Mouse (Mus musculus) heart, embryonic 15.5 days (tissue): ENCODE measurements around the gene Creld2. TPM values are rescaled to one million over a fixed set of nuclear protein-coding genes. Genes with fewer than 3 reads are reported as not detected.
"Not testable (repeated sequence)": the region's sequence is repeated elsewhere in the genome, so short reads cannot be mapped to it uniquely, and the experiment has no call there.

Experiments
- ATAC-seq: fragments of 200-750 bp; cut with Nextera tagmentation; replicated peaks from 2 replicates; pipeline ENCODE4 v1.8.0; 2017; ENCODE audit warnings: low read depth, moderate TSS enrichment; ENCODE audit not compliant: insufficient number of reproducible peaks, insufficient read depth, low FRiP score
- H3K27ac ChIP-seq: fragments of 300-500 bp; sonication (generic); 2 replicates; pipeline ENCODE4 v1.5.1; 2015; ENCODE audit warnings: mild to moderate bottlenecking, inconsistent platforms
- H3K27me3 ChIP-seq: fragments of 300-500 bp; sonication (generic); 2 replicates; pipeline ENCODE4 v1.6.1; 2015; ENCODE audit warnings: inconsistent platforms
- H3K36me3 ChIP-seq: fragments of 300-500 bp; sonication (generic); 2 replicates; pipeline ENCODE4 v1.6.1; 2015; ENCODE audit warnings: mild to moderate bottlenecking, inconsistent platforms
- H3K4me1 ChIP-seq: fragments of 300-500 bp; sonication (generic); replicated peaks from 2 replicates; pipeline ENCODE4 v1.6.1; 2015; ENCODE audit warnings: inconsistent platforms
- H3K4me2 ChIP-seq: fragments of 300-500 bp; sonication (generic); 2 replicates; pipeline ENCODE4 v1.6.1; 2015; ENCODE audit warnings: inconsistent platforms, mild to moderate bottlenecking, moderate library complexity
- H3K4me3 ChIP-seq: fragments of 300-500 bp; sonication (generic); 2 replicates; pipeline ENCODE4 v1.5.1; 2015; ENCODE audit warnings: mild to moderate bottlenecking, inconsistent platforms
- H3K9ac ChIP-seq: fragments of 300-500 bp; sonication (generic); 2 replicates; pipeline ENCODE4 v1.6.1; 2015; ENCODE audit warnings: mild to moderate bottlenecking, inconsistent platforms
- H3K9me3 ChIP-seq: fragments of 300-500 bp; sonication (generic); replicated peaks from 2 replicates; pipeline ENCODE4 v1.6.1; 2016; ENCODE audit warnings: inconsistent platforms
- WGBS: fragments of 180-500 bp; shearing (Covaris S2); methylation state at CpG from one replicate; pipeline ENCODE4 v1.1.7; 2015; ENCODE audit warnings: mixed read lengths; 5-methylcytosine and 5-hydroxymethylcytosine counted together
- polyA plus RNA-seq: library from polyadenylated mRNA; unstranded; fragments of >200 nt; fragmentation: Nextera tagmentation; extraction: Ambion mirVana; gene quantifications from 2 replicates; pipeline ENCODE4 v1.2.1, GENCODE M21; 2015

The Creld2 gene
- polyA plus RNA-seq, 1 experiment from 2014 or later: 47.5 TPM

DNA sequence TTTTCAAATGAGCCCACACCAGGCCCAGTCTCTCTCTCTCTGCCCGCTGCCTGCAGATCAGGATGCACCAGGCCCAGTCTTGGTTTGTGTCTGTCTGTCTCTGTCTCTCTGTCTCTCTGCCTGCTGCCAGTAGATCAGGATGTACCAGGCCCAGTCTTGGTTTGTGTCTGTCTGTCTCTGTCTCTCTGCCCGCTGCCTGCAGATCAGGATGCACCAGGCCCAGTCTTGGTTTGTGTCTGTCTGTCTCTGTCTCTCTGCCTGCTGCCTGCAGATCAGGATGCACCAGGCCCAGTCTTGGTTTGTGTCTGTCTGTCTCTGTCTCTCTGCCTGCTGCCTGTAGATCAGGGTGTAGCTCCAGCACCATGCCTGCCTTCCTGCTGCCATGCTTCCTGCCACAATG is 5.6 kb upstream of the Creld2 start:
- not testable (repeated sequence) for H3K4me3 ChIP-seq, H3K9ac ChIP-seq, H3K27ac ChIP-seq, H3K4me2 ChIP-seq, H3K9me3 ChIP-seq, H3K27me3 ChIP-seq, ATAC-seq, H3K4me1 ChIP-seq
- H3K36me3 ChIP-seq: peaks cover 44% of the 10 kb centered on the region
- WGBS: 97% methylated on average over 2 of the region's 2 CpGs

DNA sequence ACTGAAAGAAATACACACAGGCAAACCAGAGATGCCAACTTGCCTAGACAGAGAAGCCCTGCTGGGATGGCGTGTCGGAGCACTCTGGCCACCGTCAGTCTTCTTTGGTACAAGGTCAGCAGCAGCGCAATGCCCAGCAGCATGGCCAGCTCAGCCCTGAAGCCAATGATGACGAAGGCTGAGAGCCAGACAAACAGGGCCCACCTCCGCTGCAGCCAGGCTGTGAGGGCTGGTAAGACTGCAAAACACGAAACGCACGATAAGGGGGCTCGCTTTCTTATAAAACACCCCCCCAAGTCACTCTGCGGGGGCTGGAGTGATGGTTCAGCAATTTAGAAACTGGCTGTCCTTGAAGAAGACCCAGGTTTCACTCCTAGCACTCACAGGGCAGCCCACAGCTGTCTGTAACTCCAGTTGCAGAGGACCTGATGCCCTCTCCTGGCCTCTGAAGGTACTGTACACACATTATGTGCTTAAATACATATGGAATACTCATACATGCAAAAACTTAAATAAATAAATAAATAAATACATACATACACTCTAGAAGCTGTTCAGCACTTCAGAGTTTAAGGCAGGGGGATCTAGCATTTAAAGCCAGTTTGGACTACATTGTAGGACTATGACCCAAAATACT is 4.9 kb upstream of the Creld2 start:
- 94% methylated on average over 11 of the region's 11 CpGs for WGBS
- no peak overlapping the region for H3K9ac ChIP-seq
- no peak for ATAC-seq
- no peak overlapping the region for H3K27ac ChIP-seq
- peaks cover 7% of the 10 kb centered on the region for H3K4me1 ChIP-seq
- H3K4me2 ChIP-seq: no peak overlapping the region
- no peaks in the 10 kb centered on the region for H3K9me3 ChIP-seq
- H3K27me3 ChIP-seq: no peaks in the 10 kb centered on the region
- peaks cover 37% of the 10 kb centered on the region for H3K36me3 ChIP-seq
- H3K4me3 ChIP-seq: no peak overlapping the region

DNA sequence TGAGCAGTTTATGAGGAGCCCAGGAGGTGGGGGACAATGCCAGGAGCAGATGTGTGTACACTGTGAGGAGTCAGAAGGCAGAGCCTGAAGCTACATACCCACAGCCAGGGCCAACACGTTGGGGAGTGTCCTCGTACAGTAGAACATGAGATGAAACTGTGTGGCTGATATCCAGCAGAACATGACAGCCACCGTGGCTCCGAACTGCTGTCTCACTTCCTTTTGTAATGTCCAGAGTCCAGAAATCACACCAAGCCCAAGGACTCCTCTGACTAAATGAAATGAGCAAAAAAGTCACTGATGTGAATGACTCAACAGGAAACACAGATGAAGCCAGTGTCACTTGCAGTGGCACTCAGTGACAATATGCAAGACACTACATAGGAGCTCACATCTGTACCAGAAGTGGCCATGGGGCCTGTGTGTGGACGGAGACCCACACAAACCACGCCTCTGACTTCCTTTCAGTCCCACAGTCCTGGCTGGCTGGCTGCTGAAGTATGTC is 4.2 kb upstream of the Creld2 start:
- H3K9ac ChIP-seq: no peak overlapping the region
- no peak overlapping the region for H3K4me2 ChIP-seq
- no peak overlapping the region for H3K27ac ChIP-seq
- no peak for ATAC-seq
- 78% methylated on average over 6 of the region's 6 CpGs for WGBS
- H3K9me3 ChIP-seq: no peaks in the 10 kb centered on the region
- H3K27me3 ChIP-seq: no peaks in the 10 kb centered on the region
- no peak overlapping the region for H3K4me3 ChIP-seq
- H3K36me3 ChIP-seq: peaks cover 36% of the 10 kb centered on the region
- peaks cover 11% of the 10 kb centered on the region for H3K4me1 ChIP-seq

DNA sequence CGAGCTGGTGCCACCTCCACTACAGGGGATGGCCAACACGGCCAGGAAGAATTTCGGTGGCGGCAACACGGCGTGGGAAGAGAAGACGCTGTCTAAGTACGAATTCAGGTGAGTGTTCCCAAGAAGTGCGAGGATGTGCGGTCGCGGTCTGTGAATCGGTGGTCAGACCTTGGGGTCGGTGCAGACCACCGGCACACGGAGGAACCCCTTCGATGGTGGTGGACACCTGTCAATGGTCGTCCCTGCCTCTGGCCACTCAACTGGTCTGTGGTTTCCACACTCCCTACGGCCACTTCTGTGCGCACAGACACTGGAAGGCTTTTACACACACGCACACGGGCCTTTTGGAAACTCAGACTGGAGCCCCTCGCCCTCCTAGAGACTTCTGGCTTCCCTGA is 459 bp downstream of the Creld2 start:
- under 1% methylated on average over 23 of the region's 23 CpGs for WGBS
- H3K9ac ChIP-seq: peak overlapping the region; percentile 89
- H3K4me1 ChIP-seq: peaks cover 19% of the 10 kb centered on the region
- H3K36me3 ChIP-seq: peaks cover 34% of the 10 kb centered on the region
- H3K4me3 ChIP-seq: peak overlapping the region; percentile 87
- H3K27me3 ChIP-seq: no peaks in the 10 kb centered on the region
- peak overlapping the region; percentile 91 for H3K4me2 ChIP-seq
- no peak for ATAC-seq
- no peaks in the 10 kb centered on the region for H3K9me3 ChIP-seq
- H3K27ac ChIP-seq: peak overlapping the region; percentile 38; the same call in 1 of the 2 replicates

DNA sequence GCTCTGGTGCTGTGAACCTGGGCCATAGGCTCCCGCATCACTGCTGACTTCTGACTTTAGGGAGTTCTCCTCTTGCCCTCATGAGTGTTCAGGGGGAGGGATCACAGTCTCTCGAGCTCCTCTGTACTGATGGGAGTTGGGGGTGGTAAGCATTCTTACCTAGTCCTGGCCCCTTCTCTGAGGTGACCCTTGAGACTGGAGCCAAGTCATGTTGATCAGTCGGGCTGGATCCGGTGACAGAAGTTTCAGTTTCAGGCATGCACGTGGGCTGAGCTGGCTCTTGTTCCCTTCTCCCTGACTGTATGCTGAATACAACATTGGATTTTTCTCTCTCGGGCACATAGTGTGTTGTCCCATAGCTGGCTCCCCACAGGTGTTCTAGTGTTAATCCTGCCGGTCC is 2.0 kb downstream of the Creld2 start:
- no peak overlapping the region for H3K9ac ChIP-seq
- no peak overlapping the region for H3K4me3 ChIP-seq
- no peak overlapping the region for H3K27ac ChIP-seq
- peaks cover 40% of the 10 kb centered on the region for H3K36me3 ChIP-seq
- 78% methylated on average over 7 of the region's 7 CpGs for WGBS
- H3K4me2 ChIP-seq: no peak overlapping the region
- H3K4me1 ChIP-seq: peaks cover 19% of the 10 kb centered on the region
- ATAC-seq: no peak
- no peaks in the 10 kb centered on the region for H3K9me3 ChIP-seq
- no peaks in the 10 kb centered on the region for H3K27me3 ChIP-seq

DNA sequence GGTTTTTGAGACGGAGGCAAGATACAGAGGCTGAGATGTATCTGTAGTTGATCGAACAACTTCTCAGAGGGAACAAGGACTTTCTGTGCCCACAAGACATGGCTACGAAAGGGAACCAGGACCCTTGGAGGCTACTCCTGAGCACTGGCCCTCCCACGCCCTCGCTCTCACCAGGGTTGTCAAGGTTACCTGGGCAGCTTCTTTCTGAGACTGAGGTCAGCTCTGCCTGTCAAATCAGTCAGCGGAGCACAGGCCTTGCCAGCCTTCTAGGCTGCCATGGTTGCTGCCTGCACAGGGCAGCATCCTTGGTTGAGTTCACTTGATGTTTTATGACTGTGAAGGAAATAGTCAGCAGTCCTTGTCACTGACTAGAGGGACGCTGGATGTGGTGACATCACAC is 3.1 kb downstream of the Creld2 start:
- no peaks in the 10 kb centered on the region for H3K9me3 ChIP-seq
- H3K4me3 ChIP-seq: no peak overlapping the region
- H3K27me3 ChIP-seq: no peaks in the 10 kb centered on the region
- no peak overlapping the region for H3K4me2 ChIP-seq
- no peak overlapping the region for H3K9ac ChIP-seq
- 87% methylated on average over 7 of the region's 7 CpGs for WGBS
- peaks cover 43% of the 10 kb centered on the region for H3K36me3 ChIP-seq
- no peak overlapping the region for H3K27ac ChIP-seq
- no peak for ATAC-seq
- peaks cover 19% of the 10 kb centered on the region for H3K4me1 ChIP-seq

DNA sequence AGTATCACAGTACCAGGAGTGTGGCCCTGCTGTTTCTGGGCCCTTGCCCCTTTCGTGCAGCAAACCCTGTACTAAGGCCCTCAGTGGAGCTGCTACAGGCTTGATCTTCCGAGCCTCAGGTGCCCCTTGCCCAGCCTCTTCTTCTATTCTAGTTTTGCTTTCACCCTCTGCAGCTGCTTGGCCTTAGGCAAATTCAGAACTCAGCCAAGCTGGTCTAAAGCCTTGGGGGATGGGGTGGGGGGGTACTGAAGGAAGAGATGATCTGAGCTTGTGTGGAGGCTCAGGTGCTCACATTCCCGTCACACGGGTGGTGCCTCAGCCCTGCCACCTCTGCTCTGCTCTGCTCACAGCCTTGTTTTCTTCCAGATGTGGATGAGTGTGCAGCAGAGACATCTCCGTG is 3.9 kb downstream of the Creld2 start:
- H3K4me3 ChIP-seq: no peak overlapping the region
- no peaks in the 10 kb centered on the region for H3K9me3 ChIP-seq
- no peak overlapping the region for H3K27ac ChIP-seq
- no peak overlapping the region for H3K4me2 ChIP-seq
- H3K4me1 ChIP-seq: peaks cover 18% of the 10 kb centered on the region
- H3K36me3 ChIP-seq: peaks cover 43% of the 10 kb centered on the region
- 90% methylated on average over 5 of the region's 5 CpGs for WGBS
- no peak overlapping the region for H3K9ac ChIP-seq
- no peak for ATAC-seq
- no peaks in the 10 kb centered on the region for H3K27me3 ChIP-seq

DNA sequence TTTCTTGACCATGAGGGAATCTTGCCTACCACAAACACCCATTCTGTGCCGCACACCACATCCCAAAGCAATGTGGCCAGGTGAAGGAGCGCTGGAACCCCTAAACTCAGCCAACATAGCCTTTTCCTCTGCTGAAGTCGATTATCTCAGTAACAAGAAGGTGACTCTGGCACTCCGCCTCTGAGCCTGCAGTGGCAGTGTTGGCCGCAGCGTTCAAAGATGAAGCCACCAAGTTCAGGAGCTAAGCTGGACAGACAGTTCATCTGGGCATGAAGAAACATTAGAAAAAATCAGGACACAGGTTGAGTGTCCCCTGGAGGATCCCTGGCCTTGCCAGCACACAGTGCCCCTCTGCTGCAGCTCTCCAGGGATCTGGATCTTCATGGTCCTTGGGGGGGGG is 8.0 kb downstream of the Creld2 start:
- H3K27me3 ChIP-seq: no peaks in the 10 kb centered on the region
- H3K27ac ChIP-seq: no peak overlapping the region
- no peaks in the 10 kb centered on the region for H3K9me3 ChIP-seq
- H3K4me2 ChIP-seq: no peak overlapping the region
- WGBS: 89% methylated on average over 6 of the region's 6 CpGs
- H3K4me3 ChIP-seq: no peak overlapping the region
- ATAC-seq: no peak
- no peak overlapping the region for H3K9ac ChIP-seq
- H3K36me3 ChIP-seq: peaks cover 36% of the 10 kb centered on the region
- H3K4me1 ChIP-seq: peaks cover 43% of the 10 kb centered on the region

DNA sequence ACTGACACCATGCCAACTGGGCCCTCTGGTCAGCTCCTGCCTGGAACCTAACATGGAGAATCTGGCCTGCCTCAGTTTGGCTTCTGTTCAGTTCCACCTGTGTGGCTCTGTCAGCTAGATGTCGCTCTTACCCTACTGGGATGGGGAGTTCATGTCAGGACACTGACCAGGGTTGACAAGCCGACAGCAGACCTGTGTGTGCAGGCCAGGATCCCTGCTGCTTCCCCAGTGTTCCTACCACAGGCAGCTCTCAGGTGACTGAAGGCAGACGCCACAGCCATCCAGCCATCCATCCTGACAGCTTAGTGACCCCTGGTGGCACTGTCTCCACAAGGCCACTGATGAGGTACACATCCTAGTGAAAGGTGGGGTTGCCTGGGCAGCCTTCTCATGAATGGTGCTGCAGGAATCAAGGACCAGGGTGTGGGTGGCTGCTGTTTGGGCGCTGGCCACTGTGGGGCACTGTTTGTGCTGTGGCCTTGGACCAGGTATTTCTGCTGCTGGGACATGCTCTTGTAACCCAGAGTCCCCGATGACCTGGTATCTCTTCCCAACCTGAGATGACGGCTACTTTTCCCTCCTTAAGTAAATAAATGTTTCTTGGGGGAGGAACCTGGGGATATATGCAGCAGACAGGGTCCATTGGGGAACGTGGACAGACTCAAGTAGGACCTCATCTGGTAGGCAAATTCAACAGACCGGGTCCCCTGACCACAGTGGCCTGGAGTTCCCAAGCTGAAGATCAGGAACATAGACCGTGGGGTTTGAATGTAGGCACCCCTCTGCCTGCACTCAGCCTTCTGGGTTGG is 8.7 kb downstream of the Creld2 start:
- no peak overlapping the region for H3K27ac ChIP-seq
- H3K27me3 ChIP-seq: no peaks in the 10 kb centered on the region
- peaks cover 49% of the 10 kb centered on the region for H3K4me1 ChIP-seq
- 22% methylated on average over 9 of the region's 9 CpGs for WGBS
- 0 out of 2 replicates have a peak, but pooled peaks have one; percentile 4 for ATAC-seq
- H3K36me3 ChIP-seq: peaks cover 32% of the 10 kb centered on the region
- no peak overlapping the region for H3K4me2 ChIP-seq
- H3K9me3 ChIP-seq: no peaks in the 10 kb centered on the region
- H3K4me3 ChIP-seq: no peak overlapping the region
- no peak overlapping the region for H3K9ac ChIP-seq

DNA sequence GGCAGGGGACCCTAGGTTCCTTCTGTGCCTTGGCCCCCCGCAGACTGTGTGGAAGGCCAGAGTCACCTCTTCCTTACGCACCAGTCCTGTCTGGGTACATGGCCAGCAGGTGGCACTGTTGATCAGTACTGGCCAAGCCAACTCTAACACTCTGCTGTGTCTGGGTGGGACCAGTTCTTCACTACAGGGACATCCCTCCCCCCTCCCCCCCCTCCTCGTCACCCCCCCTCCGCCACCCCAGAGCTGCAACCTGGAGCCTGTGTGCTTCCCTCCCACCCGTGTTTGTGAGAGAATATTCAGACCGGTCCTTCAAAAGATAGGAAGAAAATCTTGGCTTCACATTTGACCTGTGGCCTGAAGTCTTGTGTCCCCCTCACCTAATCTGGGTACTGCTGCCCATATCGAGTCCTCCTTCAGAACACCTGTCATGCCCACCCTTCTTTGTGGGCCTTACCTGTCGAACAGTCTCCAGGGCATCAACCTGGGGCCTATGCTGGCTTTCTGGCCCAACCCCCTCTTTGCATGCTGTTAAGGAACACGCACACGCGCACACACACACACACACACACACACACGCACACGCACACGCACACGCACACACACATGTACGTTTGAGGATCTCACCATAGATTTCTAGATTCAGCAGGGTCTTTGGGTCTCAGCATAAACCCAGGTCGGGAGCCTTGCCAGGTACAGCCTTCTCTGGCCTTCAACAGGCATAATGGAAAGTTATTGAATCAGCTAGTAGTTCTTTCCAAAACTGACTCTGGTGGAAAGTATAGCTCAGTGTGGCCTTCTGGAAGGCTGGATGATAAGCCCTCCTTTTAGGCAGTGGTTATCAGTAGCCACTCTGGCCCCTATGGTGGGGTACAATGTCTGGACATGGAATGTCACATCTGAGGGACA is 9.6 kb downstream of the Creld2 start:
- peak; percentile 80 for ATAC-seq
- peaks cover 49% of the 10 kb centered on the region for H3K4me1 ChIP-seq
- 51% methylated on average over 17 of the region's 17 CpGs for WGBS
- H3K9ac ChIP-seq: no peak overlapping the region
- H3K4me2 ChIP-seq: no peak overlapping the region
- no peaks in the 10 kb centered on the region for H3K9me3 ChIP-seq
- H3K27ac ChIP-seq: no peak overlapping the region
- no peaks in the 10 kb centered on the region for H3K27me3 ChIP-seq
- no peak overlapping the region for H3K4me3 ChIP-seq
- H3K36me3 ChIP-seq: peaks cover 25% of the 10 kb centered on the region

DNA sequence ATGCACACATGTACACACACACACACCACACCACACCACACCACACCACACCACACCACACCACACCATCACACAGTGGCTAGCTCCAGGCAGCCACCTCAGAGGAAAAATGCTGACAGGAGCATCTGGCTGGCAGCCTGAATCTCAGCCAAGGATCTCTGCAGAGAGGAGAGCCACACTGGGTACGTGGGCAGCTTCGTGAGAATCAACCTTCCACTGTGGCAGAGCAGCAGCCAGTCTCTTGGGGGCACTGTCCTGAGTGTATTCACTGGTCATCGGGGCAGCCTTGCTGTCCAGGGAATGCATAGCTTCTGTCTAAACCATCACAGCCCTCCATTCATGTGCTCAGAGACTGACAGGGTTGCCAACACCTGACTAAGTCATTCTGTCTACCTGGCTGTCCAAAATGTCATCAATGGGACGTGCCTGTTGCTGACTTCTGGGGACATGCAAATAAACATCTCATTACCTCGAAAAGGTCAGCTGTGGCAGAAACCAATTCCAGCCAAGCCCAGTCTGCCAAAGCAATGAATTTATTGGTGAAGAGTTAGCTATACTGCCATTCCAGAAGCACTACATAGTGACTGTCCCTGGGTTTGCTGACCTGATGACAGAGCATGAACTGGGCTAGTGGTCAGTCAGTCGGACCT is 10.5 kb downstream of the Creld2 start:
- H3K9me3 ChIP-seq: no peaks in the 10 kb centered on the region
- peaks cover 16% of the 10 kb centered on the region for H3K36me3 ChIP-seq
- WGBS: 57% methylated on average over 6 of the region's 6 CpGs
- peak overlapping the region; percentile 3; the same call in 1 of the 2 replicates for H3K27ac ChIP-seq
- no peak overlapping the region for H3K4me3 ChIP-seq
- peaks cover 49% of the 10 kb centered on the region for H3K4me1 ChIP-seq
- H3K4me2 ChIP-seq: no peak overlapping the region
- no peak overlapping the region for H3K9ac ChIP-seq
- no peak for ATAC-seq
- H3K27me3 ChIP-seq: no peaks in the 10 kb centered on the region
